In the genomic region with DNA sequence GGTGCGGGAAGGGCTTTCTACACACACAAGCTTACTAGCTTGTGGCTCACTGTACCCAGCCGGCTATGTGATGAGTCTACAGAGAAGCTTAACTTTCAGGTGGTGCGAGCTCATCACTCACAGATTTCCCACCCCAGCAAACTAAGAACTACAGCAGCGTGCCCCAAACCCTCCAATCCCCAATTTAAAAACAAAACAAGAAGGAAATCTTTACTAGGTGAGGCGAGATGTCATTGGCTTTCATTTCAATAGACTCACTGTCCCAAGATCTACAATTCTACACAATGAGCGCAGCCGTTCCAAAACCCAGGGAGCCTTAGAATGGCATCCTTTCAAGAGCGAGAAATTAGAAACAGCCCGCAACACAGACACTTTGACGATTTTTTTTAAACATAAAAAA, we compare ENCODE assay signal across 8 mouse cellular contexts. TPM values are rescaled to one million over a fixed set of nuclear protein-coding genes. Genes with fewer than 3 reads are reported as not detected.
DNase-seq lines count a peak whose midpoint lies in the region; ATAC-seq lines count a peak whose summit lies in the region.

No protein-coding gene starts in this region.

- H3K27me3 ChIP-seq in lung, embryonic 15.5 days, result no peaks in the 10 kb centered on the region
- no peaks in the 10 kb centered on the region for H3K27me3 ChIP-seq in embryonic facial prominence, embryonic 15.5 days
- H3K27me3 ChIP-seq in intestine, embryonic 14.5 days (replicated peaks; ENCODE audit: control insufficient read depth, insufficient read depth, low read length), result peaks cover 10% of the 10 kb centered on the region; the same call in 1 of the 2 replicates
- peaks cover 22% of the 10 kb centered on the region for H3K27me3 ChIP-seq in neural tube, embryonic 13.5 days

- no peak for ATAC-seq in lung, embryonic 15.5 days (ENCODE audit: borderline replicate concordance, extremely low read depth, low FRiP score, low TSS enrichment)
- no peak for ATAC-seq in embryonic facial prominence, embryonic 15.5 days (ENCODE audit: insufficient number of reproducible peaks, low FRiP score, low TSS enrichment, low read depth)
- ATAC-seq in intestine, embryonic 14.5 days (replicated peaks; ENCODE audit: low FRiP score, low TSS enrichment, low read depth), result no peak
- ATAC-seq in neural tube, embryonic 13.5 days (ENCODE audit: low read depth), result no peak

- WGBS in lung, embryonic 15.5 days, result 15% methylated on average over 10 of the region's 10 CpGs
- 8% methylated on average over 10 of the region's 10 CpGs for WGBS in embryonic facial prominence, embryonic 15.5 days
- WGBS in intestine, embryonic 14.5 days, result 38% methylated on average over 10 of the region's 10 CpGs
- WGBS in neural tube, embryonic 13.5 days, result 21% methylated on average over 10 of the region's 10 CpGs

- H3K4me1 ChIP-seq in lung, embryonic 15.5 days, result peaks cover 15% of the 10 kb centered on the region; the same call in 1 of the 2 replicates
- H3K4me1 ChIP-seq in embryonic facial prominence, embryonic 15.5 days, result peaks cover 6% of the 10 kb centered on the region; the same call in 1 of the 2 replicates
- H3K4me1 ChIP-seq in intestine, embryonic 14.5 days (replicated peaks; ENCODE audit: control insufficient read depth, insufficient read depth, low read length), result peaks cover 6% of the 10 kb centered on the region; the same call in 1 of the 2 replicates
- peaks cover 13% of the 10 kb centered on the region for H3K4me1 ChIP-seq in neural tube, embryonic 13.5 days (replicated peaks)

- no peak for DNase-seq in lung, postnatal 25 days (ENCODE audit: low spot score)
- no peak for DNase-seq in intestine, embryonic 14.5 days (ENCODE audit: low spot score)
- DNase-seq in urinary bladder, adult 18-20 months (ENCODE audit: low spot score in 2 of 2), result no peak
- no peak for DNase-seq in gastrocnemius, adult 18-20 months (ENCODE audit: low spot score)
- DNase-seq in adrenal gland, postnatal 25 days, result no peak

- peak overlapping the region; percentile 82 for H3K4me3 ChIP-seq in lung, embryonic 15.5 days
- H3K4me3 ChIP-seq in embryonic facial prominence, embryonic 15.5 days (replicated peaks), result peak overlapping the region; percentile 86
- peak overlapping the region; percentile 81 for H3K4me3 ChIP-seq in intestine, embryonic 14.5 days (ENCODE audit: low read depth, low read length)
- H3K4me3 ChIP-seq in neural tube, embryonic 13.5 days, result peak overlapping the region; percentile 74

- no peak overlapping the region for H3K27ac ChIP-seq in lung, embryonic 15.5 days
- H3K27ac ChIP-seq in embryonic facial prominence, embryonic 15.5 days (replicated peaks), result peak overlapping the region; percentile 74
- no peak overlapping the region for H3K27ac ChIP-seq in intestine, embryonic 14.5 days (ENCODE audit: low read depth)
- no peak overlapping the region for H3K27ac ChIP-seq in neural tube, embryonic 13.5 days (replicated peaks)

- H3K9ac ChIP-seq in lung, embryonic 15.5 days, result 0 out of 2 replicates have a peak overlapping the region, but pooled peaks have one; percentile 46
- peak overlapping the region; percentile 63; the same call in 1 of the 2 replicates for H3K9ac ChIP-seq in embryonic facial prominence, embryonic 15.5 days
- H3K9ac ChIP-seq in intestine, embryonic 14.5 days (ENCODE audit: low read length), result peak overlapping the region; percentile 76; the same call in 1 of the 2 replicates
- H3K9ac ChIP-seq in neural tube, embryonic 13.5 days, result no peak overlapping the region

- no peaks in the 10 kb centered on the region for H3K9me3 ChIP-seq in lung, embryonic 15.5 days
- H3K9me3 ChIP-seq in embryonic facial prominence, embryonic 15.5 days (replicated peaks), result no peaks in the 10 kb centered on the region
- peaks cover 5% of the 10 kb centered on the region; the same call in 1 of the 2 replicates for H3K9me3 ChIP-seq in intestine, embryonic 14.5 days (ENCODE audit: control insufficient read depth, low read length)
- no peaks in the 10 kb centered on the region for H3K9me3 ChIP-seq in neural tube, embryonic 13.5 days

- peak overlapping the region; percentile 96 for H3K4me2 ChIP-seq in lung, embryonic 15.5 days
- H3K4me2 ChIP-seq in embryonic facial prominence, embryonic 15.5 days (replicated peaks), result peak overlapping the region; percentile 87
- H3K4me2 ChIP-seq in intestine, embryonic 14.5 days (ENCODE audit: low read length), result peak overlapping the region; percentile 81
- H3K4me2 ChIP-seq in neural tube, embryonic 13.5 days, result peak overlapping the region; percentile 94

- no peaks in the 10 kb centered on the region for H3K36me3 ChIP-seq in lung, embryonic 15.5 days
- no peaks in the 10 kb centered on the region for H3K36me3 ChIP-seq in embryonic facial prominence, embryonic 15.5 days
- H3K36me3 ChIP-seq in intestine, embryonic 14.5 days (ENCODE audit: control insufficient read depth, insufficient read depth, low read length), result no peaks in the 10 kb centered on the region
- H3K36me3 ChIP-seq in neural tube, embryonic 13.5 days, result no peaks in the 10 kb centered on the region

RNA-seq across cellular contexts. Expression of a gene that starts 7.0 kb away (rescaled TPM):
- 24.5 and 26.0 TPM in 2 replicates for polyA plus RNA-seq in lung, embryonic 15.5 days (2015; fragmentation: Nextera tagmentation; extraction: Ambion mirVana)
- polyA plus RNA-seq in embryonic facial prominence, embryonic 15.5 days (2015; fragmentation: Nextera tagmentation; extraction: Ambion mirVana), result 30.9 and 31.8 TPM in 2 replicates
- 52.3 and 61.3 TPM in 2 replicates for polyA plus RNA-seq in intestine, embryonic 14.5 days (2014; fragmentation: Nextera tagmentation; extraction: Ambion mirVana)
- polyA plus RNA-seq in neural tube, embryonic 13.5 days (2015; fragmentation: Nextera tagmentation; extraction: Ambion mirVana), result 10.8 and 11.0 TPM in 2 replicates
- 1 to 10 TPM; 3.7 to 4.8 TPM for total RNA-seq in gastrocnemius, adult 18-20 months (2021)
- total RNA-seq in adrenal gland, postnatal 25 days (2021), result 29.3 and 44.1 TPM in 2 replicates
